Mouse (Mus musculus): ENCODE data around the gene Nmrk1. TPM values are rescaled to one million over a fixed set of nuclear protein-coding genes. Genes with fewer than 3 reads are reported as not detected.

Nmrk1 gene
- polyA plus RNA-seq, 1 experiment from 2014 or later = 6.4 TPM

GRCm38 (mm10) chr19:18661683-18662082 is 29.9 kb downstream of the Nmrk1 start:
- no peak for DNase-seq (ENCODE audit: extremely low spot score, low spot score)
- Histone ChIP-seq H3K4me1 (no peaks in the 10 kb centered on the region), H3K4me3 (no peak overlapping the region), H3K27me3 (ENCODE audit: poor library complexity, severe bottlenecking) (no peaks in the 10 kb centered on the region), H3K36me3 (replicated peaks) (no peaks in the 10 kb centered on the region), H3K9me3 (no peaks in the 10 kb centered on the region), H3K27ac (no peak overlapping the region)
- 80% methylated on average over 1 of the region's 1 CpGs for WGBS

GRCm38 (mm10) chr19:18663904-18664303 is 32.2 kb downstream of the Nmrk1 start:
- H3K4me3 ChIP-seq = no peak overlapping the region
- H3K27me3 ChIP-seq (ENCODE audit: poor library complexity, severe bottlenecking) = no peaks in the 10 kb centered on the region
- H3K36me3 ChIP-seq (replicated peaks) = no peaks in the 10 kb centered on the region
- no peak for DNase-seq (ENCODE audit: extremely low spot score, low spot score)
- H3K27ac ChIP-seq = no peak overlapping the region
- WGBS = 81% methylated on average over 2 of the region's 2 CpGs
- no peaks in the 10 kb centered on the region for H3K9me3 ChIP-seq
- no peaks in the 10 kb centered on the region for H3K4me1 ChIP-seq

GRCm38 (mm10) chr19:18666966-18667365 is 35.2 kb downstream of the Nmrk1 start:
- no peak overlapping the region for H3K27ac ChIP-seq
- WGBS = 87% methylated on average over 7 of the region's 7 CpGs
- no peak for DNase-seq (ENCODE audit: extremely low spot score, low spot score)
- H3K4me3 ChIP-seq = no peak overlapping the region
- no peaks in the 10 kb centered on the region for H3K27me3 ChIP-seq (ENCODE audit: poor library complexity, severe bottlenecking)
- H3K4me1 ChIP-seq = peaks cover 10% of the 10 kb centered on the region
- no peaks in the 10 kb centered on the region for H3K9me3 ChIP-seq
- no peaks in the 10 kb centered on the region for H3K36me3 ChIP-seq (replicated peaks)

- Histone ChIP-seq H3K4me1 (peaks cover 27% of the 10 kb centered on the region), H3K27me3 (ENCODE audit: poor library complexity, severe bottlenecking) (no peaks in the 10 kb centered on the region), H3K9me3 (no peaks in the 10 kb centered on the region), H3K36me3 (replicated peaks) (no peaks in the 10 kb centered on the region), H3K27ac (no peak overlapping the region), H3K4me3 (0 out of 2 replicates have a peak overlapping the region, but pooled peaks have one; percentile 84)
- WGBS = 93% methylated on average over 7 of the region's 7 CpGs
- no peak for DNase-seq (ENCODE audit: extremely low spot score, low spot score)
These were observed 37.8 kb downstream of the Nmrk1 start for GRCm38 (mm10) chr19:18669551-18669950.

GRCm38 (mm10) chr19:18670608-18671007 is 38.9 kb downstream of the Nmrk1 start, which contains the start of gene Carnmt1:
TSS of gene Carnmt1 (plus strand) at chr19:18670764.
- DNase-seq (ENCODE audit: extremely low spot score, low spot score) = peak; percentile 97
- WGBS = under 1% methylated on average over 53 of the region's 58 CpGs
- peak within 1 kb of the TSS; percentile 92 for H3K27ac ChIP-seq
- H3K27me3 ChIP-seq (ENCODE audit: poor library complexity, severe bottlenecking) = no peaks in the 10 kb centered on the region
- H3K36me3 ChIP-seq (replicated peaks) = no peaks in the 10 kb centered on the region
- H3K4me1 ChIP-seq = peaks cover 27% of the 10 kb centered on the region
- H3K9me3 ChIP-seq = no peaks in the 10 kb centered on the region
- peak within 1 kb of the TSS; percentile 84 for H3K4me3 ChIP-seq

- H3K4me3 ChIP-seq = peak overlapping the region; percentile 84
- under 1% methylated on average over 64 of the region's 64 CpGs for WGBS
- peak overlapping the region; percentile 92 for H3K27ac ChIP-seq
- no peaks in the 10 kb centered on the region for H3K36me3 ChIP-seq (replicated peaks)
- no peaks in the 10 kb centered on the region for H3K27me3 ChIP-seq (ENCODE audit: poor library complexity, severe bottlenecking)
- H3K4me1 ChIP-seq = peaks cover 27% of the 10 kb centered on the region
- peak; percentile 50 for DNase-seq (ENCODE audit: extremely low spot score, low spot score)
- H3K9me3 ChIP-seq = no peaks in the 10 kb centered on the region
These were observed 39.4 kb downstream of the Nmrk1 start for GRCm38 (mm10) chr19:18671056-18671741.

GRCm38 (mm10) chr19:18672498-18672897 is 40.7 kb downstream of the Nmrk1 start:
- WGBS = 73% methylated on average over 3 of the region's 3 CpGs
- Histone ChIP-seq H3K27me3 (ENCODE audit: poor library complexity, severe bottlenecking) (no peaks in the 10 kb centered on the region), H3K9me3 (no peaks in the 10 kb centered on the region), H3K27ac (no peak overlapping the region), H3K4me1 (peaks cover 27% of the 10 kb centered on the region), H3K4me3 (peak overlapping the region; percentile 84), H3K36me3 (replicated peaks) (no peaks in the 10 kb centered on the region)
- DNase-seq (ENCODE audit: extremely low spot score, low spot score) = no peak

- peaks cover 27% of the 10 kb centered on the region for H3K4me1 ChIP-seq
- WGBS = 16% methylated on average over 4 of the region's 4 CpGs
- peak overlapping the region; percentile 84 for H3K4me3 ChIP-seq
- no peak for DNase-seq (ENCODE audit: extremely low spot score, low spot score)
- peak overlapping the region; percentile 25; the same call in 1 of the 2 replicates for H3K27ac ChIP-seq
- H3K9me3 ChIP-seq = no peaks in the 10 kb centered on the region
- no peaks in the 10 kb centered on the region for H3K36me3 ChIP-seq (replicated peaks)
- no peaks in the 10 kb centered on the region for H3K27me3 ChIP-seq (ENCODE audit: poor library complexity, severe bottlenecking)
These were observed 41.4 kb downstream of the Nmrk1 start for GRCm38 (mm10) chr19:18673116-18673515.

- Histone ChIP-seq H3K27ac (no peak overlapping the region), H3K9me3 (no peaks in the 10 kb centered on the region), H3K27me3 (ENCODE audit: poor library complexity, severe bottlenecking) (no peaks in the 10 kb centered on the region), H3K4me3 (no peak overlapping the region), H3K36me3 (replicated peaks) (peaks cover 37% of the 10 kb centered on the region), H3K4me1 (no peaks in the 10 kb centered on the region)
- 81% methylated on average over 4 of the region's 4 CpGs for WGBS
- DNase-seq (ENCODE audit: extremely low spot score, low spot score) = no peak
These were observed 50.4 kb downstream of the Nmrk1 start for GRCm38 (mm10) chr19:18682142-18682541.

- peaks cover 16% of the 10 kb centered on the region for H3K36me3 ChIP-seq (replicated peaks)
- H3K9me3 ChIP-seq = no peaks in the 10 kb centered on the region
- 73% methylated on average over 3 of the region's 3 CpGs for WGBS
- no peak overlapping the region for H3K4me3 ChIP-seq
- H3K4me1 ChIP-seq = no peaks in the 10 kb centered on the region
- no peak overlapping the region for H3K27ac ChIP-seq
- no peaks in the 10 kb centered on the region for H3K27me3 ChIP-seq (ENCODE audit: poor library complexity, severe bottlenecking)
- no peak for DNase-seq (ENCODE audit: extremely low spot score, low spot score)
These were observed 55.8 kb downstream of the Nmrk1 start for GRCm38 (mm10) chr19:18687556-18687955.

- 83% methylated on average over 3 of the region's 3 CpGs for WGBS
- Histone ChIP-seq H3K27me3 (ENCODE audit: poor library complexity, severe bottlenecking) (no peaks in the 10 kb centered on the region), H3K27ac (no peak overlapping the region), H3K36me3 (replicated peaks) (peaks cover 42% of the 10 kb centered on the region), H3K4me1 (no peaks in the 10 kb centered on the region), H3K9me3 (no peaks in the 10 kb centered on the region), H3K4me3 (no peak overlapping the region)
- DNase-seq (ENCODE audit: extremely low spot score, low spot score) = no peak
These were observed 60.4 kb downstream of the Nmrk1 start for GRCm38 (mm10) chr19:18692176-18692575.

- Histone ChIP-seq H3K4me3 (no peak overlapping the region), H3K36me3 (replicated peaks) (peaks cover 48% of the 10 kb centered on the region), H3K4me1 (no peaks in the 10 kb centered on the region), H3K27ac (no peak overlapping the region), H3K27me3 (ENCODE audit: poor library complexity, severe bottlenecking) (no peaks in the 10 kb centered on the region), H3K9me3 (no peaks in the 10 kb centered on the region)
- DNase-seq (ENCODE audit: extremely low spot score, low spot score) = no peak
- WGBS = 84% methylated on average over 2 of the region's 2 CpGs
These were observed 61.0 kb downstream of the Nmrk1 start for GRCm38 (mm10) chr19:18692768-18693167.

- H3K27ac ChIP-seq = no peak overlapping the region
- H3K9me3 ChIP-seq = no peaks in the 10 kb centered on the region
- 92% methylated on average over 3 of the region's 3 CpGs for WGBS
- no peak overlapping the region for H3K4me3 ChIP-seq
- peaks cover 57% of the 10 kb centered on the region for H3K36me3 ChIP-seq (replicated peaks)
- no peaks in the 10 kb centered on the region for H3K27me3 ChIP-seq (ENCODE audit: poor library complexity, severe bottlenecking)
- no peaks in the 10 kb centered on the region for H3K4me1 ChIP-seq
- DNase-seq (ENCODE audit: extremely low spot score, low spot score) = no peak
These were observed 63.4 kb downstream of the Nmrk1 start for GRCm38 (mm10) chr19:18695116-18695515.

Measured in forebrain, embryonic 10.5 days (tissue).